Mouse (Mus musculus) adrenal gland, adult 18-20 months (tissue): ENCODE data around the gene Eepd1. TPM values are rescaled to one million over a fixed set of nuclear protein-coding genes. Genes with fewer than 3 reads are reported as not detected.
"Not testable (repeated sequence)": the region's sequence is repeated elsewhere in the genome, so short reads cannot be mapped to it uniquely, and the experiment has no call there.

Source experiments
- DNase-seq, 2 experiments: peaks; one replicate each; pipeline ENCODE4 v3.0.0; 2021 to 2022; ENCODE audit warnings: low spot score in 2 of 2
- long read RNA-seq, 2 experiments: library from polyadenylated mRNA; stranded (forward); transcript quantifications; one replicate each; pipeline ENCODE4 v2.0.0; 2021
- total RNA-seq, 2 experiments: library from RNA; stranded (reverse); gene quantifications; 1 replicate in 1 of 2; 2 replicates in 1 of 2; pipeline ENCODE4 v1.2.3; 2021

Eepd1 gene
- total RNA-seq, result 10 to 100 TPM; 20.3 to 60.0 TPM
- long read RNA-seq, experiment 1, transcript Eepd1-201 (8 exons, 2,723 nt), result major isoform, 32 of 35 reads
- long read RNA-seq, experiment 1, partial matches to known transcripts, result 2 of 35 reads
- long read RNA-seq, experiment 1, other reads (novel, unspliced or antisense), result 1 of 35 reads
- long read RNA-seq, experiment 2, transcript Eepd1-201 (8 exons, 2,723 nt), result major isoform, 273 of 300 reads
- long read RNA-seq, experiment 2, partial matches to known transcripts, result 15 of 300 reads
- long read RNA-seq, experiment 2, other reads (novel, unspliced or antisense), result 12 of 300 reads

DNA sequence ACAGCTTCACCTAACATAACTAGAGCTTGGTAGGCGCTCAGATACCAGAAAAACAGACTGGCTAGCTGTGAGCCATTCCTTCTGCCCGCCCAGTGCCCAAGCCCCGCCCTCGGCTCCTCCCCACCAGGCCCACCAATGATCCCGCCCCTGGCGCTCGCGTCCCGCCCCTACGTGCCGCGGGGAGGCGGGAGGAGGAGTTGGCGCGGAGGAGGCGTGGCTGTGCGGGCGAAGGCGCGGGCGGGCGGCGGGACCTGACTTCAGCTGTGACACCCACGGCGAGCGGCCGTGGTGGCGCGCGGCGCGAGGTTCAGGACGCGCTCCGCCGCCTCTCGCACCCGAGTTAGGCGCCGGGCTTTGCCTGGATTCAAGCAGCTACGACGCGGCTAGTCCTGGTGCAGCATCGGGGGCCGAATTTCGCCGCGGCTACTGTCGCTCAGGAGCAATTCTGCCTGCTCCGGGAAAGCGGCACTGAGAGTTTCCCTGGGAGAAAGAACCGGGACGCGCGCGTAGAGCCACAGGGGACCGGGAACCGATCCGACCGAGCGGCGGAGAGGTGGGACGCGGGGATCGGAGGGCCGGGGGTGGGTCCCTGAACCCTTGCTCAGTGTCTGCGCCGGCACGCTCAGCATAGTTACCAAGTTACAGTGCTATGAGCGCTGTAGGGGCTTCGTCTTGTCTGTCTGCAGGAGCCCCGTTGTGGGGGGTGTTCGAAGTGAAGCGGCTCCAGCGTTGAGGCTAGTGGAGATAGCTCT lies at the start of gene Eepd1:
Gene Eepd1, plus strand, starts transcription at position 204 of the 752 bp plus-strand sequence.
- DNase-seq, result peak; percentile 98

DNA sequence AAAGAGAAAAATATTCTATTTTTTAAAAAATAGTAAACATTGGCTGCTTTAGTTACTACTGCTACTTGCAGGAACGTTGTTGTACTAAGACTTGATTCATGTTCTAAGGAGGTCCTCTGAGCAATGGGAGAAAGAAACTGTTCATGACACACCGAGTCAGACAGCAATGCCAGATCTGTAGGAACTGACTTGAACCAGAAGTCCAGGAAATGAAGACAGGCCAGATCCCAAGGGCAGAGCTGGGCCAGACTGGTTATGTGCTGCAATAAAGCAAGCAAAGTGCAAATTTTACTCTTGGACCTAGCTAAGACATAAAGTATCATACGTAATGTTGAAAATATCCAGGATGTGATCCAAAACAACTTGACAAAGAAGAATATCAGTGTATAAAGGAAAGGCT lies 42.5 kb upstream of the Eepd1 start:
- no peak for DNase-seq

- not testable (repeated sequence) for DNase-seq
Measured at GRCm38 (mm10) chr9:25440046-25440445, 41.3 kb upstream of the Eepd1 start.

DNA sequence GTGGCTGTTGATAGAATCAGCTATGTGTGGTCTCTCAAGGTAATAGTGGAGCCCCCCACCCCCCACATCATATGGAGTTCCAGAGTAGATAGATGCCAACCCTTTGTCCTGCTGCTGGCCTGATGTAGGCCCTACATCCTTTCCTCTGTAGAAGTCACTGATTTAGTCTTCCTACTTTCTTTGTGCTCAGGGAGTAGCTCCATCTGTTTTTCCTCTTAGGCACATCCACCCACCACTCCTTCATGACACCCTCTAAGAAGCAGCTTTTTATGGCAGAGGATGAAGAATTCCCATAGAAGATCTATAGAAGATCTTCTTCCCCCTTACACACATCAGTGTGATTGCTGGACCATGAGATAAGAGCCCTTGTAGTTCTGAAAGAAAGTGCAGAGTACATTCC lies 39.3 kb upstream of the Eepd1 start:
- no peak for DNase-seq

DNA sequence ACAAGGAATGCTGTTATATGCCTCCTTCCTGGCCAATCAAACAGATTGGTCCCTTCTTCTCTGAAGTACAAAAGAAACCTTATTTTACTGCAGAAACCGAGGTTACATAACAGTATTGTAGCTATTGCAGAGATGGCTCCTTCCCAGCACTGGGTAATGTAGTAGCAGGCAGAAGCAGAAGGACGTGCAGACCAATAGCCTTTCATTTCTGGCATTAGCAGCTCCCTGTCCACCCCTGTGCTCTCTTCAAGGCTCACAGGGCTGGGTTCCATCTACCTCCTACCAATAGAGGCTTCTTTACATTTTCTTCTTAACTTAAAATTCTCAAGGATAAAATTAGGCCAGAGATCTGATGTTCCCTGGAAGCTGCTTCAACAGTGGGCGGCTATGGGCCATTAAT lies 38.3 kb upstream of the Eepd1 start:
- no peak for DNase-seq

DNA sequence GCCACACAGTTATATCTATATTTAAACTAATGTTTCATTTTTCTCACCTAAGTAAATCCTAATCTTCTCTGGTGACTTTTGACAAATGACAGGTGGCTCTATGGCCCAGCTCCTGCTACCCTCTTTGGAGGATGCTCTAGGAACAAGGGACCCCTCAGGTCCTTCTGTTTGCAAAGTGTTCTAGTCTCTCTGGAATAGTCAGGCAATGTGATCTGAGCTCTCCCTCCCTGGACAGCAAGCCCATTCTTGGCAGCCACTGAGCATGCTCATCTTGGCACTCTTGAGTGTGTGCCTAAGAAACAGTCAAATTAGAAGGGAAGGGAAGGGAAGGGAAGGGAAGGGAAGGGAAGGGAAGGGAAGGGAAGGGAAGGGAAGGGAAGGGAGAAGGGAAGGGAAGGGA lies 37.8 kb upstream of the Eepd1 start:
- DNase-seq, result no peak

DNA sequence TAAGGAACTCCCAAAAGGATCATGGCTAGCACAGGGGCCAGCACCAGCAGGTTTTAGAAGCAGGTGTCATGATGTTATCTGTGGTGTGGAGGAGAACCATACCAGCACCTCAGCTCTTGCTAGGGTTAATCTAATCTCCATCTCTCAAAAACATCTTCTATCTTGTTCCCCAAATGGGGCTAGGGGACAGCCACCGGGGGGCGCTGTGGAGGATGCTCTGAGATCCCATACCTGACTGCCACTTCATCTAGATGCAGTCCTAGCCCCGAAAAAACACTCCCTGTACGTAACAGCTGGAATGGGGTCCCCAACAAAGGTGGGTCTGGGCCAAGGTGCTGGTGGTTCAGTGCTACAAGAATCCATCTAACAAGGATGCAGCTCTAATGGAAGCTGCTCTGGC lies 31.0 kb upstream of the Eepd1 start:
- DNase-seq, result no peak

DNA sequence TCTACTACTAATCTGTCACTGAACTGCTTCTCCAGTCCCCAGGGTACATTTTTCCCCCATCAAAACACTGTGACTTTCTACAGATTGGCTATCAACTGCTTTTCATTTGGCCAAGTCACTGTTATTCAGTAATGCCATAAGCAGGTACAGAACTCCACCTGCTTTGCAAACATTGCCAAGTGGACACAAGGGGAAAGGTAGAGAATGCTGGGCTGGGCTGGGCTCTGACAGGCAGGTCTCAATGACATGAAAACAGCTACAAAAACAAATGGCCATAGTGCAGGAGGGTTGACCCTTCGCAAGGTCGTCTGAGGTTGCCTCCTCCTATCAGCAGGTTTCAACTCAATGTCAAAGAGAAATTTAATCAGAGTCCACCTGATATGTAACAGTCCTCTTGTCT lies 26.3 kb upstream of the Eepd1 start:
- DNase-seq, result no peak

- peak in 1 of 2 experiments; percentile 57 for DNase-seq
Measured at GRCm38 (mm10) chr9:25460835-25461555, 20.4 kb upstream of the Eepd1 start.

DNA sequence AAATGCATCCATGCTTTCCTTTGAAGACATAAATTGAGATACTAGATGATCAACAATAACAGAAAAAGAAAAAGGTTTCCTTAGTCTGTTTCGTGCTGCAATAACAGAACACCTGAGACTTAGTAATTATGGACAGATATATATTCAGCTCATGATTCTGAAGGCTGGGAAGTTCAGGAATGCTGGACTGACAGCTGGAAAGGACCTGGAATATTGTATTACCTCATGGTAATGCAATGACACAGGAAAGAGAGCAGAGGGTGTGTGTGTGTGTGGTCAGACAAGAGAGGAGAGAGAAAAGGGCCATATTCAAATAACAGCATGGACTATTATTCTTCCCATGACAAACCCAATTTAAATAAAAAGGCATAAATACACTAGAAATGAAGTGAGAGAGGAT lies 17.0 kb upstream of the Eepd1 start:
- DNase-seq, result no peak

DNA sequence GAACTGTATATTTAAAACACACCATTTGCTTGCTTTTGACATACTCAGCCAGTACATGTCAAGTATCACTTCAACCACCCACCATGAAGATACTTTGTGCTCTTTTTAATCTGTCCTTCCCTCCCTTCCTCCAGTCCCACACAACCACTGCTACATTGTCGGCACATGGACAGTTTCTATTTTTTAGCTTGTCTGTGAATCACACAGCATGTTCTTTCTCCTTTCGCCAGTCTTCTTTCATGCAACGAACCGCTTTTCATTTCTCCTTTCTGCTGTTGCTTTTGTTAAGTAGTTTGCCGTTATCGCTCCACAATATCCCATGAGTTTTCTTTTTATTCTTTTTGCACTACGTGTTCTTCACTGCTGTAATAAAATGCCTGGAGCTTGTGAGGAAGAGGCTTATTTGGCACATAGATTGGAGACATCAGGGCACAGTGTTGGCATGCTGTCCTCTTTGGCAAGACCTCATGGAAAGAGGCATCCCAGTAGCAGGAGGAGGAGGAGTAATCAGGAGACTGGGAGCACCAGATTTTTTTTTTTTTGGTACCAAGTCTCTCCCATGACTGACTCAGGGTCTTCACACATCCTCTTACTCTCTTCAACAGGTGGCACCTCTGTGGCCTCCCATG lies 1.8 kb upstream of the Eepd1 start:
- DNase-seq, result no peak

- DNase-seq, result no peak
Measured at GRCm38 (mm10) chr9:25480676-25481075, 671 bp upstream of the Eepd1 start.

DNA sequence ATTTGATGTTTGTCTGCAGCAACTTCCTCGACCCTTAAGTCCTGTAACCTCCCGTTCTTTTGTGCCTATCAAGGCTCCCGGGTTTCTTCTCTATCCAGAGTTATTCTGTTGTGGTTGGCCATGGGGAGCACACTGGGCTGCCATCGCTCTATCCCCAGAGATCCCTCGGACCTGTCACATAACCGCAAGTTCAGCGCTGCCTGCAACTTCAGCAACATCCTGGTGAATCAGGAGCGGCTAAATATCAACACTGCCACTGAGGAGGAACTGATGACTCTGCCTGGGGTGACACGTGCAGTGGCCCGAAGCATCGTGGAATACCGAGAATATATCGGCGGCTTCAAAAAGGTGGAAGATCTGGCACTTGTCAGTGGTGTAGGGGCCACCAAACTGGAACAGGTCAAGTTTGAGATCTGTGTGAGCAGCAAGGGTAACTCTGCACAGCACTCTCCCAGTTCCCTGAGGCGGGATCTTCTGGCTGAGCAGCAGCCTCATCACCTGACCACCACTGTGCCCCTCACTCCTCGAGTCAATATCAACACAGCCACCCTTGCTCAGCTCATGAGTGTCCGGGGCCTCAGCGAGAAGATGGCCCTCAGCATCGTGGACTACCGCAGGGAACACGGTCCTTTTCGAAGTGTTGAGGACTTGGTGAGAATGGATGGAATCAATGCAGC lies 1.1 kb downstream of the Eepd1 start:
- no peak for DNase-seq

- no peak for DNase-seq
Measured at GRCm38 (mm10) chr9:25482999-25483347, 1.6 kb downstream of the Eepd1 start.

DNA sequence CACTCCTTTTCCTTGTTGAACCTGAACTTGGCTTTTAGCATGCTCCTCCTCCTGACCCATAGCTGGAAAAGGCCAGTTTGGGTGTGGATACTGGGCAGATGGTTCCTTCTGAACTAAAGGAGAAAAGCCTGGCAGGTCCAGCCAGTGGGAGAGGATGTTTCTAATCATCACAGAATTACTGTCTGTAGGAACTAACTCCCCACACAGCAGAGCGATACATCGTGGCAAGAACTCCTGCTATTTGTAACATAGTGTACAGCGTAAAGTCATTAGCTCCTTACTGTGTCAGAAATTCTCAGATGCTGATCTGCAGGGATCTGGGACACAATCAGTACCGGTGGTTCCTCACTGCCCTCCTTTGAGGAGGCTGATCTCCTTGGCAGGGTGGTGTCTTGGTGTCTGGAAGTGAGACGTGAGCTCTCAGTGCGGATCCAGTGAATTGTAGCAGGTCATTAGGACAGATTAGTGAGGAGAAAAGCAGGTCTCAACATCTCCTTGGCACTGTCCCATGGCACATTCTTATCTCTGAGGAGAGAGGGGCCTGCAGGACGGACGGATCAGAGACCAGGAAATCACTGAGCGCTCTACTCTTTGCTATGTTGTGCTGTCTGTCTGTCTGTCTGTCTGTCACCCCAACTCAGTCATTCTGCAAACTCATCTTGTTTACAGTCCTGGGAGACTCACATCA lies 2.7 kb downstream of the Eepd1 start:
- DNase-seq, result no peak

DNA sequence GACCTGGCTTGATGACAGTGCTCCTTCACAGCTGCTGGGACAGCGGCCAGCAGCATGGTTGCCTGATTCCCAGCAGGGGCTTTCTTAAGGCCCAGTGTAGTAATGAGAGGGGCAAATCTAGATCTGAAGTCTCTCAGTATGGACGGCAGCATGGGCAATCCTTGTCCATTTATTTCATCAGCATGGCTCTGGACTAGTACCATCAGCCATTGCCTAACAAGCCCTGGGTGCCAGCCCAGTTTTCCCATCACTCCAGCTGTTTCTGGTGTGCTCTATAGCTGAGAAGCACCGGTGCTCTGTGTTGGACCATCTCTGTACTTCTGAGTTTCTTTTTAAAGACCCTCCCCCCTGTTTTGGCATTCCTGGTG lies 3.3 kb downstream of the Eepd1 start:
- no peak for DNase-seq

- DNase-seq, result no peak
Measured at GRCm38 (mm10) chr9:25485006-25485405, 3.7 kb downstream of the Eepd1 start.

DNA sequence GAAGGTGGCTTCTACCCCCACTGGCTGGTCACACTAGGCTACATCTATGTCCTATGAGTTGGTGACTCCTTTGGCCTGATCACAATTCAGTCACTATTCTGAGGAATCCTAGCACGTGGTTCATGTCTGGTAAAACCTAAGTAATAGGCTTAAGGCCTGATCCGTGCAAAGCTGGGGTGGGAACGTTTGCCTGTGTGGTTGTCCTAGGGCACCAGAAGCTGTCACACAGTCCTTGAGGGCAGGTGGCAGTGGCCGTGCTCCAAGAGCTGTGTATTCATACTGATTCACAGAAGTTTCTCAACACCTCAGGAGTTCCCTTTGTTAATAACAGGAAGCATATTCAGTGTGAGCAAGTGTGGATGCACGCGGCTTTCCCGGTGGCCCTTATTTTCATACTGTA lies 4.1 kb downstream of the Eepd1 start:
- DNase-seq, result no peak

DNA sequence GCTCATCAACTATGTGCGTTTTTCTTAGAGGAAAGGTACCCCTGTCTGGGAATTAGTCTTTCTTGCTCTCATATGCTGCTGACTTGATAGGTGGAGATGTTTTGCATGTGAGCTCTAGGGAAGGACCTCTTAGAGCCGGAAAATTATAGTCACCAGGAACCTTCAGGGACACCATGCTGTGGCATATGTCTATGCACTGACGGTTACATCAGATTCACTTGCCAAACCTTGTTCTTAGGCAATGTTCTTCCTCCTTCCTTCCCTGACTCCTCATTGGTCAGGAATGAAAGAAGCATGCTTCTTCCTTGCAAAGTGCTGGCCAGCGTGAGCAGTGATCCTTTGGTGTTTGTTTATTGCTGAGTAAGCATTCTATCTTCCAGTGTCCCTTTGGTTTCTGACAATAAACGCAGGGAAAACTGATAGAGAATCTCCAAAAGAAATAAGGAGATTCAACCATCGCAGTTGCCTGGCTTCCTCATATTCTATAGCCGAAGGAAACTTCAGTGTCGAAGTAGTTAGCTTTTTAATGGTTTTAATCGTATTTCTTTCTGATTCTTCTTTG lies 5.0 kb downstream of the Eepd1 start:
- DNase-seq, result no peak

- DNase-seq, result peak in 1 of 2 experiments; percentile 59
Measured at GRCm38 (mm10) chr9:25487446-25488110, 6.2 kb downstream of the Eepd1 start.
